Mouse (Mus musculus) megakaryocyte-erythroid progenitor cell, adult 5-6 weeks (primary cell): ENCODE measurements at regions not wholly inside any gene's neighbourhood (a gene's known extent, or its start where the extent isn't known, plus 50 kb on each side); places are given as distances from the start of the nearest gene placed in this dataset.

Experiments used
- ATAC-seq: replicated peaks from 2 replicates; pipeline ENCODE4 v1.8.0; 2016; ENCODE audit warnings: mild to moderate bottlenecking, inconsistent platforms; ENCODE audit not compliant: severe bottlenecking, poor library complexity, low FRiP score, low TSS enrichment

DNA sequence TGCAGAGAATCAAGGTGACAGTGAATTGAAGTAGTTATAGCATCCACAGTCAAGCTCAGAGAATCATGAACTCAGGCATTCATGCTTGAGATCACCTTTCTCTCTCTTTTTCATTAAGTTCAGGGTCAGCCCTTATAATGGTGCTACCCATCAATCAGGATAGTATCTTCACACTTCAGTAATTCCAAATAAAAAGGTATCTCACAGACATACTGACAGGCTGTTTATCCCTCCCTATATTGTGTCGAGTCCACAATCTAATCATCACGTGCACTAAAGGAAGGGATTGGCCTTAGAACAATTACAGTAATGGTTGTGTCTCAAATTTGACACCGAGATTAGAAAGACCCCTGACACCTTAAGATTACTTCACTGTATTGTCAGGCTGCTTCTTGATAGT is 138.7 kb upstream of the Rspo3 start:
- ATAC-seq: no peak

DNA sequence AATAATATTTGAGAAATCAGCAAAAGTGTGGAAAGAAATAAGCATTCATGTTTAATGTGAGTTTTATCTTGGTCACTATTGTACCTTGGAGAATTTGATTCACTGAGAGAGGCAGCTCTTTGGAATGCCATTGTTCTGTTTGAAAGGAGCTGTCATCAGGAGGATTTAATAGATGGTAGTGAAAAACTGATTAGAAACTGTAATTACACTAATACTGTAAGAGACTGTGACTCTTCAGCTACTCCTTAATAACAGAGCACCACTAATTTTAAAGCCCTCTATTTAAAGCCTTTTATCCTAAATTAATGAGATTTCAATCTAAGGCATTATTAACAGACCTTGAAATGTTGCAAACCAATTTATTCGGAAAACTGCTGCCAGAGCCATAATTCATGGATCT is 126.1 kb upstream of the Rspo3 start:
- ATAC-seq: no peak

DNA sequence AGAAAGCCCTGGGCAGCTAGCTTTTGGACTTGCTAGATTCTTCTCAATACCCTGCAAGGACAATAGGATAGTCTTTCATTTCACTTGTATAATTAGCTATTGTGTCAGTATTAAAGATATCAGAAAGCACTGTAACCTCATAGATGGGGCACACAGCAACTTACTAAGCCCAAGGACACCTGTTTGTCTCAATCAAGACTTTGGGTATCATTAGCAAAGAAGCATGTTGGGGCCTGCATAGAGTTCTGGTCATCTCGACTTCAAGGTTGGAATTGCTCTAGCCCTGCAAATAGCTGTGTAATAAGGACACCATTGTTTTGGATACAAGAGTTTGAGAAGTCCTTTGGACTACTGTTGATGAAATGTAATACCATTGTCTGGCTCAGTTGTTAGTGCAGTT is 104.6 kb upstream of the Rspo3 start:
- no peak for ATAC-seq

DNA sequence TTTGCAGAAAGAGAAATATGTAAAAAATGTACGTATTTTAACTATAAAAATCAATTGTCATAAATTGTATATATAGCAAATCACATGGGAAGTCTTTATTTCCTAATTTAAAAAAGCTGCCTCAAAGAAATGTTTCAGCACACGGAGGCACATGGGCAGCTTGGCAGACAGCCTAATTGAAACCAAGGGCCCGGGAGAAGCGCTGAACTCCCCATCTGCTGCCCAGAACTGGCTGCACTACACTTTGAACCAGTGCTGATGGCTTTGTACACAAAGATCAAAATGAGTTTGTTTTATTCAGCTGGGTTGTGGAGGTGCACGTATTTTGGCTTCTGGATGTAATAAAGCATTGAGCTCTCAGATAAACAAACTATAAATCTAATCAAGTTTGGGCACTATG is 100.2 kb upstream of the Rspo3 start:
- ATAC-seq: no peak

DNA sequence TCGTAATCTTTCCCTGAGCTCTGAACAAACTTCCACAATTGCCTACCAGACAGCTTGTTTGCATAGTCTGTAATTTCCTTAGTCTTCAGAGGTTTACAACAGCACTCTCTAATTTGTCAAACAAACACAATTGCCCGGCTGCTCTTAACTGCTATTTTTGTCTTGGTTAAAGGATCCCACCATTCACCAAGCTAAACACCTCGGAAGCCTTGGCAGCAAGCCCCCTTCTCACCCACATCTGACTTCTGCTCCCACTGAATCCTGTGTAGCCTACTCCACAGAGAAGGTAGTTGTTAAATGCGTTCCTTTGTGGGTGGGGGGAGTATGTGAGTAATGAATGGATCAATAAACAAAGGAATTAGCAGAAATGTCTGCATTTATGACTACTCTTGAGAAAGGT is 59.8 kb upstream of the Rspo3 start:
- no peak for ATAC-seq

DNA sequence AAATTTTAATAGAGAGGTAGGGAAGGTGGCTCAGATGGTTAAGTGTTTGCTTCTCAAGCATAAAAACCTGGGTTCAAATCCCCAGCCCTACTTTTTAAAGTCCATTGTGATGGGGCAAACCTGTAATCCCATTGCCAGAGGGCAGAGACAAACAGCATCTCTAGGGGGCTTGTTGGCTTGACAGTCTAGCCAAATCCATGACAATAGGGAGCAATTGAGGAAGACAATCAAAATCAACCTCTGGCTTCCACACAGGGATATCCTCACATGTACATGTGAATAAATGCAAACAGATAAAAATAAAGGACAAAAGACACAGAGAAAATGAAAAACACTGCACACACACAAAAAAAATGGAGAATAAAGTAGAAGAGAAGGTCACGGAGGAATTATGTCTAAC is 59.3 kb upstream of the Rspo3 start:
- ATAC-seq: no peak

DNA sequence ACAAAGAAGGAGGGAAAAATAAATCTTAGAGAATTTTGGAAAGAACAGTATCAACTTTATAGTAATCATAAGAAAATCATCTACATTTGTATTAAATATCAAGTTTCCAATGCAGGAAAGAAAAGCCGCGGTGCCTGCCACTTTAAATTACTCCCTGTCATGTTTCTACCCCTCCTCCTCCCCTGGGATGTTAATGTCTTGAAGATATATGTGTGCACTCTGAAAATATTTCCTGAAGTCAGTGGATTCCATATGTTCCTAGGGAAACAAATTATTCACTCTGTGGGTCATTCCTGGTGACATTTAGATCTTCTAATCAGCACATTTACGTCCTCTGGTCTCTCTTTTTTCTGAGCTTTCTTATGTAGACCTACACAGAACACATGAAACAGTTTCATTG is 57.2 kb upstream of the Rspo3 start:
- ATAC-seq: no peak

DNA sequence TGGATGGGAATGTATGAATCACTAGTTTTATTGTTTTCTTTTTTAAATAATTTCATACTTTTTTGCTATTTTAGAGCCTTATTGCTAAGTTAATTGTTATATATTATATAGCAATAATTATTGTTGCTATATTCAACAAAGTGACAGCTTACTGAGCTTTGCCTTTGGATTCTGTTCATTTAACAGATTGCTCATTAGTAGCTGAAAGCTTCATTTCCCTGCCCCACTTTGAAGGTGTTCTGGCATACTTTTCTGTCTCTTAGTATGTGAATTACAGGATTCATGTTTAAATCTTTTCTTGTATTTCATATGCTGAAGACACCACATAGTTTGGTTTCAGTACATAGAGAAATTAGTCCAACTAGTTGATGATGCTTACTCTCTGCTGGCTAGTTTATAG is 54.5 kb upstream of the Rspo3 start:
- ATAC-seq: no peak

DNA sequence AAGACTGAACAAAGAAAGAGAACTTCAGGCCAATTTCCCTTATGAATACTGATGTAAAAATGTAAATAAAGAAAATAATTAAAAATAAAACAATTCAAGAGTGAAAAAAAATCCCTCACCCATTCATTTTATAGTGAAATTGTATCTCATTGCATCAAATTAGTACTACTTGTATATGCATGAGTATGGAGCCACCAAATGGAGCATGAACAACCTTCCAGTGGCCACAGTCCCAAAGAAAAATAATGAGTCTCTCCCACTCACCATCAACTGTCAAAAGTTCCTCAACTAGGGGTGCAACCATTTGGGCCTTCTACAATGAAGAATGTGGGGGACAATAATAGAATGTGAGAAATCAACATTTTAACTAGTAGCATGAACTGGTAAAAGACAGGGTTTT is 54.1 kb upstream of the Rspo3 start:
- no peak for ATAC-seq
